Mouse (Mus musculus) 416B (cell line): Measurements from ENCODE around the gene Prrx2.
"Not testable (repeated sequence)": the region's sequence is repeated elsewhere in the genome, so short reads cannot be mapped to it uniquely, and the experiment has no call there.

Source experiments
- DNase-seq: peaks from one replicate; pipeline ENCODE4 v3.0.0; 2011; ENCODE audit warnings: low read depth

Gene Prrx2

DNA sequence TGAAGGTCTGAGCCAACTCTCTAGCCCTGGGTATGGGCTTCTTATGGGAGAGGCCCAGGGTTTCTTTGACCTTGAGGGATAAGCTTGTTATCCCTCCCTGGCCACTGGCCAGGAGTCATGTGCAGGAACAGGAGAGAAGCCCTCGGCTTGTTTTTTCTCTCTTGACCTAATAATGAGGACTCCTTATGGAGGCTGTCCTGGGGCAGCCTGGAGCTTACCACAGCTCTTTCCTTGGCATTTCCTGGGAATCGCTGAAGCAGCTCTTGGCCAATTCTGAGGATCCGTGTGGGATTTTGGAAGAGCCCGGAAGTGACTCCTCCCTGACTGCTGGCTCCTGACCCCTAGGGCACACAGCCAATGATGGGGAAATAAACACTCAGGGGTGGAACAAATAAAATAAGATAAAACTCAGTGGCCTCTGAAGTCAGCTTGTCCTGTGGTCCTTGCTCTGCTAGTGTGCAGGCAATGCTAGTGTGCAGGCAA is 77.6 kb downstream of the Prrx2 start:
- DNase-seq = no peak

DNA sequence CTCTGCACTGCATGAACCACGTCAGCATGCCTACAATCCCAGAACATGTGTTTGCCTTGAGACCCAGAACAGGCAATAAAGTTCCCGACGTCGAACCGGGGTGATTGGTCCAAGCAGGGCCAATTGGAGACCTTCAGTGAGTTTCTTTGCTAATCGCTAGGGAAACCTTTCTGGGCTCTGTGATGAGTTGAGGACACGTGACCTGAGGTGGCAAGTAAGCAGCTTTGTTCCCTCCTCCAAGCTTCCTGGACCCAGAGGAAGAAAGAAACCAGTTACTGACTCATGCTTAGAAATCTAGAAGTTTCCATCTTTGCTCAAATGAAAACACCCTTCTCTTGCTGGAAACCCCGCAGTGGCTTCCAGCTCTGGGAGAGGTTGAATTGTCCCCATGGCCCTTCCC is 78.2 kb downstream of the Prrx2 start:
- peak; percentile 71 for DNase-seq

- no peak for DNase-seq
Observed at GRCm38 (mm10) chr2:30914836-30915235, 80.1 kb downstream of the Prrx2 start.

- DNase-seq = no peak
Observed at GRCm38 (mm10) chr2:30915376-30915775, 80.6 kb downstream of the Prrx2 start.

DNA sequence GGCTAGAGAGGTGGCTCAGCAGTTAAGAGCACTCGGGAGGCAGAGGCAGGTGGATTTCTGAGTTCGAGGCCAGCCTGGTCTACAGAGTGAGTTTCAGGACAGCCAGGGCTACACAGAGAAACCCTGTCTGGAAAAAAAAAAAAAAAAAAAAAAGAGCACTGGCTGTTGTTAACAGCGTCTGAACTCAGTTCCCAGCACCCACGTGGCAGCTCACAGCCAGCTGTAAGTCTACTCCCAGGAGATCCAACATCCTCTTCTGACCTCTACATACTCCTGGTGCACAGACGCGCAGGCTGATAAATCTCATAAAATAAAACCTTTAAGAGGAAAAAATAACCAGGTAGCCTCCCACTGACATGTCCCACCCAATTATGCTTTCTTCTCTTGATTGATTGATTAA is 81.2 kb downstream of the Prrx2 start:
- DNase-seq = not testable (repeated sequence)

DNA sequence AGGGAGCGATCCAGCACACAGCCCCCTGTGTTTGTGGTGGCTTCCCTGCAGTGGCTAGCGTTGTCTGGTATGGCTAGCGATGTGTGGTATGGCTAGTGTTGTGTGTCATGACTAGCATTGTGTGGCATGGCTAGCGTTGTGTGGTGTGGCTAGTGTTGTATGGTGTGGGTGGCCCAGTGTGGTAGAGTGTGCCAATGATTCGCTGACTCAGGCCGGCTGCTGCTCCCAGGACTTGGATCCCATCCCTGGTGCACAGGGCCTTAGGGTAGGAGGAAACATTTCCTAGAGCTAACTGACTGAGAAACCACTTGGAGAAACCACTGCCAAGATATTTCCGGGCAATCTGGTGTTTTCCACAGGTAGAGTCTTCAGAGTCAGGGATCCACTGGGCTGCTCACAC is 82.9 kb downstream of the Prrx2 start:
- no peak for DNase-seq

DNA sequence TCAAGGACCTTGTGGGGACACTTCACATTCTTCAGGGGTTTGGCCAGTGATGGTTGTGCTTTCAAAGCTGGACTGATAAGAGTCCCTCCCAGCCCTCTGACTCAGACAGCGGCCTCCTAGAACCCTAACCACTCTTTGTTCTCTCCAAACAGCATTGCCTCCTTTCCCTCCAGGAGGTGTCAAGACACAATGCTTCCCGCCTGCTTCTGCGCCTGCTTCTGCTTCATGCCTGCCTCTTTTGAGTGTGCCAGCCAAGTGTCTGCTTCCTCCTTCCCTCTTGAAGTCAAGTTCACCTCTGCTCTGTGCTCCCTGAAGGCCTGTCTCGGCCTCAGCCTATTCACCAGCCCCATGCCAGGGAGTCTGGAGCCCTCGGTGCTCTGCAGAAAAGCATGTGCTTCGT is 83.4 kb downstream of the Prrx2 start:
- DNase-seq = no peak

DNA sequence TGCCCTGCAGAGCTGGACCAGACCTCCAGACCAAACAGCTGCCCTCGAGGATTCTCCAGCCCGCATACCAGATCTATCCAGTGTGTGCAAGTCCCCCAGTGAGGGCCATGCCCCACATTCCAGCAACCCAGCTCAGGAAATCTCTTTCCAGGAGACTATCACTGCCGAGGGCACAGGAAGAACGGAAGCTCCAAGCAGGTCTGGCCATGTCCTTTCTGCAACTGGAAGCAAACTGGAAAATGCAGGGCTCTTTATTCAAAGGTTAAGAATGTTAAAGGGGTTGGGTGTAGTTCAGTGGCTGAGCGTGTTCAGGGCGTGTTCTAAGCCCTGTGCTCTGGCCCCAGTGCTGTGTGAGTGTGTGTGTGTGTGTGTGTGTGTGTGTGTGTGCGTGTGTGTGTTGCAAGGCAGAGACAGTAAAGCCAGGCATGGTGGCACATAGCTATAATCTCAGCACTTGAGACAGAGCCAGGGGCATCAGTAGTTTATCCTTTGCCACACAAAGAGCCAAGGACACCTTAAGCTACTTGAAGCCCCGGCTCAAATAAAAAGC is 84.1 kb downstream of the Prrx2 start:
- DNase-seq = no peak

GRCm38 (mm10) chr2:30920216-30920615 is 85.4 kb downstream of the Prrx2 start:
- DNase-seq = peak; percentile 96

GRCm38 (mm10) chr2:30923099-30923498 is 88.3 kb downstream of the Prrx2 start:
- DNase-seq = no peak

DNA sequence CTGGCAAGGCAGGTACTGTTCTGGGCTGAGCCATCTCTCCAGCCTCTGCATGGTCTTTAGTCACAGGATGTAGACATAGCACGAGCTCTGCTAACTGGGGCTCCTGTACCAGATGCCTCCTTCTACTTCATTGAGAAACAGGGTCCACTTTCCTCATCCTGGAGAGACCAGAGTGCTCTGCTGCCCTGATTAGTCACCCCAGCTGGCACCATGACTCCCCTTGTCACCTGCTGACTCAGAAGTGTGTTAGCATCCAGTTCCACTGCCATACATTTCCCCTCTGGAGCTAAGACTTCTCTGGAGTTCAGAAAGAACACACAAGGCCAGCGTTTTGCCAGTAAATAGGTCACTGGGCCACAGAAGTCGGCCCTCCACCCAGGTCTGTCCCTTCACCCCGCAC is 90.4 kb downstream of the Prrx2 start:
- DNase-seq = peak; percentile 72

- no peak for DNase-seq
Observed at GRCm38 (mm10) chr2:30926381-30926780, 91.6 kb downstream of the Prrx2 start.

GRCm38 (mm10) chr2:30927151-30927781 is 92.5 kb downstream of the Prrx2 start:
- DNase-seq = peak; percentile 91

- peak; percentile 92 for DNase-seq
Observed at GRCm38 (mm10) chr2:30927844-30928628, 93.3 kb downstream of the Prrx2 start.

DNA sequence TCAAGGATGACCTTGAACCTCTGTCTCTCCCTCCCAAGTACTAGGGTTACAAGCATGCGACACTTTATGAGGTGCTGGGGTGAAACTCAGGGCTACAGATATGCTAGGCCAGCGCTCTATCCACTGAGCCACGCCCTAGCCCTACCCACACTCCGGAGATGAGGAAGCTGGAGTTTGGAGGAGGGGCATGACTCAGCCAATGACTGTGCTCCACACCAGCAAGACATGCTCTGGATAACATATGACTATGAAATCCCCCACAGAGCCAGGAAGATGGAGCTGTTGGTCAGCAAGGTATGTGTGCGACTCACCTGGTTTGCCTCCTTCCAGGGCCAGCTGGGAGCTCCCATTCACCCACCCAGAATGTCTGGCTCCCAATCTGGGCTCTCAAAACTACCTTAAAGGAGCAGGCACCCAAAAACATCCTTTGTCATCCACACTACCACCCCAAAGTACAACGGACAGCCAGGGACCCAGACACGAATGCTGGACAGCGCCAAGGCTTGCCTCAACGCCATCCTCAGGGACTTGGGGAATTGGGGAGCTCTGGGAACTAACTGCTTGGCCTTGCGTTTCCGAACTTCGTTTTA is 94.2 kb downstream of the Prrx2 start:
- peak; percentile 93 for DNase-seq

- DNase-seq = peak; percentile 86
Observed at GRCm38 (mm10) chr2:30929483-30930045, 94.8 kb downstream of the Prrx2 start, which contains the start of gene Ptges. Gene Ptges, minus strand, starts transcription at chr2:30929863.

GRCm38 (mm10) chr2:30930846-30931245 is 96.1 kb downstream of the Prrx2 start:
- DNase-seq = not testable (repeated sequence)
